Mouse (Mus musculus) heart, postnatal 0 days (tissue): ENCODE data around the gene Npr2. TPM values are rescaled to one million over a fixed set of nuclear protein-coding genes. Genes with fewer than 3 reads are reported as not detected.

Experiments used
- ATAC-seq: fragments of 200-750 bp; cut with Nextera tagmentation; 2 replicates; pipeline ENCODE4 v1.8.0; 2017; ENCODE audit warnings: low read depth, moderate number of reproducible peaks, moderate library complexity; ENCODE audit not compliant: insufficient read depth
- DNase-seq: peaks from one replicate; pipeline ENCODE4 v3.0.0-alpha.2; 2016; ENCODE audit warnings: low spot score
- H3K27ac ChIP-seq: fragments of 300-500 bp; sonication (generic); 2 replicates; pipeline ENCODE4 v1.5.1; 2014; ENCODE audit warnings: low read depth, mild to moderate bottlenecking
- H3K27me3 ChIP-seq: fragments of 300-500 bp; sonication (generic); 2 replicates; pipeline ENCODE4 v1.6.1; 2014; ENCODE audit warnings: low read length, mixed read lengths; ENCODE audit not compliant: control insufficient read depth, insufficient read depth
- H3K36me3 ChIP-seq: fragments of 300-500 bp; sonication (generic); replicated peaks from 2 replicates; pipeline ENCODE4 v1.6.1; 2014; ENCODE audit warnings: low read length, mixed read lengths; ENCODE audit not compliant: control insufficient read depth, insufficient read depth
- H3K4me1 ChIP-seq: fragments of 300-500 bp; sonication (generic); 2 replicates; pipeline ENCODE4 v1.6.1; 2014; ENCODE audit warnings: antibody characterized with exemption; ENCODE audit not compliant: control insufficient read depth, insufficient read depth
- H3K4me2 ChIP-seq: fragments of 300-500 bp; sonication (generic); 2 replicates; pipeline ENCODE4 v1.6.1; 2014; ENCODE audit warnings: low read depth, mild to moderate bottlenecking, low read length, moderate library complexity
- H3K4me3 ChIP-seq: fragments of 300-500 bp; sonication (generic); 2 replicates; pipeline ENCODE4 v1.5.1; 2014; ENCODE audit warnings: low read depth, low read length
- H3K9ac ChIP-seq: fragments of 300-500 bp; sonication (generic); replicated peaks from 2 replicates; pipeline ENCODE4 v1.6.1; 2014; ENCODE audit warnings: low read depth, low read length, mixed read lengths
- H3K9me3 ChIP-seq: fragments of 300-500 bp; sonication (generic); replicated peaks from 2 replicates; pipeline ENCODE4 v1.6.1; 2016; ENCODE audit warnings: low read length; ENCODE audit not compliant: control insufficient read depth
- CTCF ChIP-seq: IDR thresholded peaks from 2 replicates; pipeline ENCODE4 v1.5.1; 2016; ENCODE audit warnings: antibody characterized with exemption, control low read depth, low read depth
- EP300 ChIP-seq: IDR thresholded peaks from 2 replicates; pipeline ENCODE4 v1.6.1; 2016; ENCODE audit warnings: antibody characterized with exemption, low read depth
- WGBS: fragments of 180-500 bp; shearing (Covaris S2); extraction: QIAGEN DNeasy Blood & Tissue Kit; methylation state at CpG from one replicate; pipeline ENCODE4 v1.1.7; 2014; 5-methylcytosine and 5-hydroxymethylcytosine counted together
- polyA plus RNA-seq: library from polyadenylated mRNA; unstranded; fragments of >200 nt; fragmentation: Nextera tagmentation; extraction: Ambion mirVana; gene quantifications from 2 replicates; pipeline ENCODE4 v1.2.1, GENCODE M21; 2015
- total RNA-seq: library from RNA; depleted of rRNA; stranded (reverse); fragments of >200 nt; gene quantifications from 2 replicates; pipeline ENCODE4 v1.2.3, GENCODE M21; 2014; ENCODE audit warnings: low replicate concordance

Npr2 gene
- total and polyA plus RNA-seq, 2 experiments from 2014 or later, result 6.9 to 23.1 TPM

DNA sequence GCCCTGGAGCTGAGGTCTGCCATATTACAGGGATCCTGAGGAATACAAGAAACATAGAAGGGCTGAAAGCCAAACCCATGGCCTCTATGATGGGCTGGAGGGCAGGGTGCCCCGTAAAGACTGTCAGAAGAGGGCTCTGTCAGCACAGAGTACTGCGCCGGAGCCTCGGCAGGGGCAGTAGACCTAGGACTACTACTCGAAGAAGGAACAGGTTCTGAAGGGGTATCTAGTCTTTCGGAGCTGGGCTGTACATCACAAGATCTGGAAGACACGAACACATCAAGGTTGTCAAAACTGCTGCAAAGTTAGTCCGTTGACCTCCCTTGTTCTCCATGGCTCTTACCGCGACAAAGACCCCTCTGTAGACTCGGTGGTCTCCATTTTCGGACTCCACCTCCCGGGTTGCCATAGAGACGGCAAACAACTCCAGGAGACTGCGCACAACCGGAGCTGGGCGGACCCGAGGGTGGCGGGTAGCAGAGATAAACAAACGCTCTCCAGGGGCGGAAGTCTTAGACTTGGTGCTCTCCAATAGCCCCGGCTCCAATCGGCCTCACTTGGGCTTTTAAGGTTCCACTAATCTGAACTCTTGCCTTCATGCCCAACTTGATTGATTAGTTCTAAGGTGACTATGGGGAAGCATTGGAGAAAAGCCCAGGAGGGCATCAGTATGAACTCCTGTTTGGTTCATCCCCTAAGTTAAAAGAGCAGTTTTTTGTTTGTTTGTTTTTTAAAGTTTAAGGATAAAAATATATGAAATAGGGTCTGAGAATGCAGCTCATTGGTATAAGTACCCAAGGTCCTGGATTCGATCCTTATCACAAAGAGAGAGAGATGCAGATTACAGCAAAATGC is 21.7 kb downstream of the Npr2 start, which contains the start of gene Spag8:
Spag8 (minus strand) TSS at position 434 of the 855 bp plus-strand sequence.
- H3K9me3 ChIP-seq, result peaks cover 7% of the 10 kb centered on the region
- DNase-seq, result no peak
- no peak within 1 kb of the TSS for H3K9ac ChIP-seq
- TF ChIP-seq CTCF (no peak), EP300 (no peak)
- peaks cover 14% of the 10 kb centered on the region for H3K36me3 ChIP-seq
- H3K4me2 ChIP-seq, result peak within 1 kb of the TSS; percentile 43
- no peak within 1 kb of the TSS for H3K27ac ChIP-seq
- whole genome bisulfite sequencing, result 15% methylated on average over 24 of the region's 24 CpGs
- no peaks in the 10 kb centered on the region for H3K27me3 ChIP-seq
- H3K4me1 ChIP-seq, result peaks cover 8% of the 10 kb centered on the region
- no peak within 1 kb of the TSS for H3K4me3 ChIP-seq
- ATAC-seq, result no peak

DNA sequence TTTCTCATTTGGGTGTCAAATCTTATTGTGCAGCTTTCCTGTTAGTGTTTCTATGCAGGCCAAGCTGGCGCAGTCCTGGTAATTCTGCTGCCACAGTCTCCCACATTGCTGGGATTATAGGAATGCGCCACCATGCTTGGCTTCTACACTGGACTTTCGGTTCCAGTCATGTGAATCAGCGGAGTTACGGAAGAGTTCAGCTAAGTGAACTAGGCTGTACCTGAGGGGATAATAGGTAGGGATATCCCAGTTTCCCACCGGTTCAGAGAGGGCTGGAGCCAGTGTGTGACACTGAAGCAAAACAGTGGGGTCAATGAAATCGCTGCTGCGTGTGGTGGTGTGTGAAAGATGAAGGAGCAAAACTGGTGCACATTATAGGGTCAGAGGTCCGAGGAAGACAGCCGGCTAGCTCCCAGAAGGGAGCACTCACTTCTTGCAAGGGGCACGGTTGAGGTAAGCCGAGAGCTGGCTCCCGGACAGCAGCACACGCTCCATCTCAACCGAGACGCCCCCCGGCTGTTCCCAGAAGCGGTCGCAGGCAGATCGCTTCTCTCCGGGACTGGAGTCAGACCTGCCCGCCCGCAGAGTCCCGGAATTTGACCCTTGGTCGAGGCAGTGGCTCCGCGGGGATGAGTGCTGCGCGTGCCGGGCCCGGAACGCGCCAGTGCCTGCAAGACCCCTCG is 24.1 kb downstream of the Npr2 start:
- H3K4me2 ChIP-seq, result peak overlapping the region; percentile 82
- peak overlapping the region; percentile 97 for H3K4me3 ChIP-seq
- H3K36me3 ChIP-seq, result peaks cover 3% of the 10 kb centered on the region; the same call in 1 of the 2 replicates
- 4% methylated on average over 34 of the region's 34 CpGs for WGBS
- peaks cover 8% of the 10 kb centered on the region for H3K4me1 ChIP-seq
- no peaks in the 10 kb centered on the region for H3K9me3 ChIP-seq
- H3K27ac ChIP-seq, result peak overlapping the region; percentile 98
- no peaks in the 10 kb centered on the region for H3K27me3 ChIP-seq
- peak overlapping the region; percentile 87 for H3K9ac ChIP-seq
- ATAC-seq (peak; percentile 34), DNase-seq (no peak)
- no peak for TF ChIP-seq EP300
- no peak for TF ChIP-seq CTCF

DNA sequence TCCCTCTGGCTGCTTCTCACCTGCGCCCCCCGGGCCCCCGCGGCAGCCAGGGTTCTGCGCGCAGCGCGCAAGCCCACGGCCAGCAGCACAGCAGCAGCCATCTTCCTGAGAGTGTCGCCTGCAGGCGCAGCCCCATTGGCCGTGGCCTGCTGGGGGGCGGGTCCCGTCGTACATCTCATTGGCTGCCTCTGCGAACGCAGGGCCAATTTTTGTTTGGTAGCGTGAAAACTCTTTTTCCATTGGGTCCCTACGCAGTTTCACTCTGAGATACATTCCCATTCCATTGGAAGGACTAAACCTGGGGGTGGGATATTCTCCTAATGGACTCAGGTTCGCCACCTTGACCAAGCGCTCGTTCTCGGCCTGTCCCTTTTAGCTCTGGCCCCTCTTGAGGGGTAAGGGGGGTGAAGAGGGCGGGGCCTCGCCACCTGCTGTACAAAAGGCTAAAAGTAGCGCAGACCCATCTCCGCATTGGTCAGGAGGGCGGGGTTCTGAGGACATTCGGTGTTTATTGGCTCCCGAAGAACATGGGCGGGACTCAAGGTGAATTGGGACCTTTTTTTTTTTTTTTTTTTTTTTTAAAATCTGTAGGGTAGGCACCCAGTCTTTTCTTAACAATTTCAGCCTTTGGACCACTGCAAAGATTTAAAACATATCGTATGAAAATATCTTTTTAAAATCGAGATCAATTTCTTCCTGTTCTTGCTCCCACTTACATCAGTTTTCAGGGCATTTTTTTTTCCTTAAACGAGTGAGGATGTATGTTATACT is 24.8 kb downstream of the Npr2 start, which contains the start of gene Hint2:
Hint2 (minus strand) TSS at position 128 of the 771 bp plus-strand sequence.
- 1% methylated on average over 34 of the region's 34 CpGs for WGBS

DNA sequence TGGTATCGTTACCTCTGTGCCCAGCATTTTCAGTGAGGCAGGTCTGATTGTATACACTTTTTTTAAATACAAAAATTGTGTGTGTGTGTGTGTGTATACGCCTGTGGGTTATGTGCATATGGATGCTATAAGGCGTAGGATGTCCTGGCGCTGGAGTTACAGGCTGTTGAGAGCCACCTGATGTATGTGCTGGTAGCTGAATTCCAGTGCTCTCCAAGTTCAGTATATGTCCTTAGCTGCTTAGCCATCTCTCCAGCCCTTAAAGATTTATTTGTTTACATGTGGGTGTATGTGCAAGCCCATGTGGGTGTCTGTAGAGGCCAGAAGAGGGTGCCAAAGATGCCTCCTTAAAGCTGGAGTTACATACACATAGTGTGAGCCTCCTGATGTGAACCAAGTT is 25.4 kb downstream of the Npr2 start:
- H3K9me3 ChIP-seq, result no peaks in the 10 kb centered on the region
- no peak for TF ChIP-seq CTCF
- TF ChIP-seq EP300, result no peak
- DNase-seq (no peak), ATAC-seq (no peak)
- H3K9ac ChIP-seq, result no peak overlapping the region
- H3K4me1 ChIP-seq, result peaks cover 8% of the 10 kb centered on the region
- H3K4me3 ChIP-seq, result peak overlapping the region; percentile 97
- 0 out of 2 replicates have a peak, but pooled peaks cover 4% of the 10 kb centered on the region for H3K27me3 ChIP-seq
- H3K27ac ChIP-seq, result no peak overlapping the region
- 64% methylated on average over 4 of the region's 4 CpGs for WGBS
- H3K36me3 ChIP-seq, result no peaks in the 10 kb centered on the region
- peak overlapping the region; percentile 82 for H3K4me2 ChIP-seq

More for the DNA sequence above, 24.8 kb downstream of the Npr2 start, which contains the start of gene Hint2:
- DNase-seq, result peak; percentile 99
- Histone ChIP-seq H3K36me3 (no peaks in the 10 kb centered on the region), H3K4me1 (peaks cover 8% of the 10 kb centered on the region), H3K4me2 (peak within 1 kb of the TSS; percentile 82), H3K4me3 (peak within 1 kb of the TSS; percentile 97), H3K9ac (peak within 1 kb of the TSS; percentile 87), H3K9me3 (no peaks in the 10 kb centered on the region), H3K27ac (peak within 1 kb of the TSS; percentile 98), H3K27me3 (no peaks in the 10 kb centered on the region)
- peak; percentile 96 for ATAC-seq
- TF ChIP-seq EP300 (no peak), CTCF (no peak)

DNA sequence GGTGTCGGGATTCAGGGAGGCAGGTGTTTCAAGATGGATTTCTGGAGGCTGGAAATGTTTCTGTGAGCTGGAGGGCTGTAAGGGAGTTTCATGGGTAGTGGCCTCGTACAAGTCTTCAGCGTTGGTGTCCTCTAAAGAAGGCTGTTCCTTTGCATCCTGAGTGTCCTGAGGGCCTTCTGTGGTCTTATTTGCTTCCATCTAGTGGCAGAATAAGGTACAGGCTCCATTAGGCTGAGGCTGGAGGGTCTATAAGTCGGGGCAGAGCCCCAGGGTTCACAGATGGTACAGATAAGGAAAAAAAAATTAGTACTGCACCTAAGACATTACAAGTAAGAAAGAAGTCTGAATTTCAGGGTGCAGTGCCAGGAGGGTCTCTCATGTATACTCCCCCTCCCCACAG is 34.7 kb downstream of the Npr2 start:
- Histone ChIP-seq H3K27me3 (peaks cover 23% of the 10 kb centered on the region), H3K36me3 (no peaks in the 10 kb centered on the region), H3K27ac (no peak overlapping the region), H3K4me2 (no peak overlapping the region), H3K4me3 (no peak overlapping the region), H3K9ac (no peak overlapping the region), H3K4me1 (0 out of 2 replicates have a peak, but pooled peaks cover 8% of the 10 kb centered on the region), H3K9me3 (no peaks in the 10 kb centered on the region)
- no peak for ATAC-seq
- no peak for DNase-seq
- peak; percentile 63 for TF ChIP-seq CTCF
- no peak for TF ChIP-seq EP300
- WGBS, result 12% methylated on average over 4 of the region's 4 CpGs
